Mouse (Mus musculus) midbrain, embryonic 13.5 days (tissue): Measurements from ENCODE around the gene Zbtb20. TPM values are rescaled to one million over a fixed set of nuclear protein-coding genes. Genes with fewer than 3 reads are reported as not detected.

ENCODE experiments used
- ATAC-seq: fragments of 200-750 bp; cut with Nextera tagmentation; 2 replicates; pipeline ENCODE4 v1.8.0; 2017; ENCODE audit warnings: mild to moderate bottlenecking, moderate TSS enrichment, moderate library complexity
- H3K27ac ChIP-seq: fragments of 300-500 bp; sonication (generic); 2 replicates; pipeline ENCODE4 v1.5.1; 2015; ENCODE audit warnings: inconsistent platforms, mild to moderate bottlenecking, moderate library complexity
- H3K27me3 ChIP-seq: fragments of 300-500 bp; sonication (generic); 2 replicates; pipeline ENCODE4 v1.6.1; 2015; ENCODE audit warnings: mild to moderate bottlenecking, inconsistent platforms
- H3K36me3 ChIP-seq: fragments of 300-500 bp; sonication (generic); 2 replicates; pipeline ENCODE4 v1.6.1; 2015; ENCODE audit warnings: mild to moderate bottlenecking, inconsistent platforms
- H3K4me1 ChIP-seq: fragments of 300-500 bp; sonication (generic); replicated peaks from 2 replicates; pipeline ENCODE4 v1.6.1; 2015; ENCODE audit warnings: inconsistent platforms
- H3K4me2 ChIP-seq: fragments of 300-500 bp; sonication (generic); replicated peaks from 2 replicates; pipeline ENCODE4 v1.6.1; 2015; ENCODE audit warnings: moderate library complexity, mild to moderate bottlenecking, inconsistent platforms
- H3K4me3 ChIP-seq: fragments of 300-500 bp; sonication (generic); replicated peaks from 2 replicates; pipeline ENCODE4 v1.5.1; 2015; ENCODE audit warnings: mild to moderate bottlenecking, inconsistent platforms
- H3K9ac ChIP-seq: fragments of 300-500 bp; sonication (generic); replicated peaks from 2 replicates; pipeline ENCODE4 v1.6.1; 2015; ENCODE audit warnings: mild to moderate bottlenecking, inconsistent platforms
- H3K9me3 ChIP-seq: fragments of 300-500 bp; sonication (generic); 2 replicates; pipeline ENCODE4 v1.6.1; 2016; ENCODE audit warnings: mild to moderate bottlenecking, inconsistent platforms
- WGBS: fragments of 180-500 bp; shearing (Covaris S2); methylation state at CpG from one replicate; pipeline ENCODE4 v1.1.7; 2015; 5-methylcytosine and 5-hydroxymethylcytosine counted together
- polyA plus RNA-seq: library from polyadenylated mRNA; unstranded; fragments of >200 nt; fragmentation: Nextera tagmentation; extraction: Ambion mirVana; gene quantifications from 2 replicates; pipeline ENCODE4 v1.2.1, GENCODE M21; 2015

Gene Zbtb20
- polyA plus RNA-seq, 1 experiment from 2014 or later, result 86.5 TPM

- peaks cover 13% of the 10 kb centered on the region for H3K4me1 ChIP-seq
- H3K9ac ChIP-seq, result no peak overlapping the region
- 83% methylated on average over 7 of the region's 7 CpGs for WGBS
- no peak overlapping the region for H3K4me2 ChIP-seq
- no peaks in the 10 kb centered on the region for H3K9me3 ChIP-seq
- no peaks in the 10 kb centered on the region for H3K36me3 ChIP-seq
- no peak overlapping the region for H3K4me3 ChIP-seq
- H3K27me3 ChIP-seq, result no peaks in the 10 kb centered on the region
- no peak for ATAC-seq
- H3K27ac ChIP-seq, result no peak overlapping the region
Measured at GRCm38 (mm10) chr16:43360838-43361480, 485.3 kb downstream of the Zbtb20 start.

- ATAC-seq, result no peak
- H3K4me1 ChIP-seq, result peaks cover 13% of the 10 kb centered on the region
- no peak overlapping the region for H3K9ac ChIP-seq
- H3K36me3 ChIP-seq, result no peaks in the 10 kb centered on the region
- no peak overlapping the region for H3K27ac ChIP-seq
- H3K27me3 ChIP-seq, result no peaks in the 10 kb centered on the region
- H3K4me3 ChIP-seq, result no peak overlapping the region
- H3K4me2 ChIP-seq, result no peak overlapping the region
- H3K9me3 ChIP-seq, result no peaks in the 10 kb centered on the region
- WGBS, result 83% methylated on average over 9 of the region's 9 CpGs
Measured at GRCm38 (mm10) chr16:43362651-43363300, 487.1 kb downstream of the Zbtb20 start.

- Histone ChIP-seq H3K4me2 (no peak overlapping the region), H3K36me3 (no peaks in the 10 kb centered on the region), H3K4me3 (no peak overlapping the region), H3K27ac (no peak overlapping the region), H3K9me3 (no peaks in the 10 kb centered on the region), H3K4me1 (peaks cover 13% of the 10 kb centered on the region), H3K9ac (no peak overlapping the region), H3K27me3 (no peaks in the 10 kb centered on the region)
- 82% methylated on average over 6 of the region's 6 CpGs for WGBS
- ATAC-seq, result no peak
Measured at GRCm38 (mm10) chr16:43363316-43363715, 487.6 kb downstream of the Zbtb20 start.

GRCm38 (mm10) chr16:43363751-43364515 is 488.3 kb downstream of the Zbtb20 start:
- Histone ChIP-seq H3K4me1 (peaks cover 13% of the 10 kb centered on the region), H3K4me3 (no peak overlapping the region), H3K27me3 (no peaks in the 10 kb centered on the region), H3K36me3 (no peaks in the 10 kb centered on the region), H3K9me3 (no peaks in the 10 kb centered on the region), H3K9ac (no peak overlapping the region), H3K27ac (no peak overlapping the region; the same call in 1 of the 2 replicates), H3K4me2 (no peak overlapping the region)
- ATAC-seq, result peak; percentile 58; the same call in 1 of the 2 replicates
- WGBS, result 31% methylated on average over 7 of the region's 7 CpGs

- Histone ChIP-seq H3K4me1 (peaks cover 13% of the 10 kb centered on the region), H3K27ac (no peak overlapping the region), H3K9ac (no peak overlapping the region), H3K27me3 (no peaks in the 10 kb centered on the region), H3K4me3 (no peak overlapping the region), H3K9me3 (no peaks in the 10 kb centered on the region), H3K36me3 (no peaks in the 10 kb centered on the region), H3K4me2 (no peak overlapping the region)
- ATAC-seq, result no peak
- WGBS, result 88% methylated on average over 6 of the region's 6 CpGs
Measured at GRCm38 (mm10) chr16:43364516-43364910, 488.8 kb downstream of the Zbtb20 start.

GRCm38 (mm10) chr16:43365277-43365676 is 489.6 kb downstream of the Zbtb20 start:
- Histone ChIP-seq H3K4me2 (no peak overlapping the region), H3K27me3 (no peaks in the 10 kb centered on the region), H3K27ac (no peak overlapping the region), H3K9me3 (no peaks in the 10 kb centered on the region), H3K36me3 (no peaks in the 10 kb centered on the region), H3K4me1 (peaks cover 13% of the 10 kb centered on the region), H3K4me3 (no peak overlapping the region), H3K9ac (no peak overlapping the region)
- 94% methylated on average over 3 of the region's 3 CpGs for WGBS
- ATAC-seq, result no peak

GRCm38 (mm10) chr16:43370496-43371020 is 494.9 kb downstream of the Zbtb20 start:
- Histone ChIP-seq H3K36me3 (no peaks in the 10 kb centered on the region), H3K9ac (no peak overlapping the region), H3K4me2 (no peak overlapping the region)

GRCm38 (mm10) chr16:43376782-43377181 is 501.1 kb downstream of the Zbtb20 start:
- H3K9me3 ChIP-seq, result no peaks in the 10 kb centered on the region
- no peak overlapping the region for H3K9ac ChIP-seq
- no peak for ATAC-seq
- H3K4me2 ChIP-seq, result no peak overlapping the region
- H3K36me3 ChIP-seq, result no peaks in the 10 kb centered on the region
- no peak overlapping the region for H3K27ac ChIP-seq
- WGBS, result 75% methylated on average over 6 of the region's 6 CpGs
- H3K27me3 ChIP-seq, result no peaks in the 10 kb centered on the region
- no peak overlapping the region for H3K4me3 ChIP-seq
- no peaks in the 10 kb centered on the region for H3K4me1 ChIP-seq

More at GRCm38 (mm10) chr16:43370496-43371020, 494.9 kb downstream of the Zbtb20 start:
- Histone ChIP-seq H3K27me3 (no peaks in the 10 kb centered on the region), H3K4me1 (no peaks in the 10 kb centered on the region), H3K27ac (no peak overlapping the region), H3K4me3 (no peak overlapping the region), H3K9me3 (no peaks in the 10 kb centered on the region)
- 91% methylated on average over 3 of the region's 3 CpGs for WGBS
- no peak for ATAC-seq

GRCm38 (mm10) chr16:43379351-43380325 is 504.0 kb downstream of the Zbtb20 start:
- Histone ChIP-seq H3K4me1 (no peaks in the 10 kb centered on the region), H3K4me2 (no peak overlapping the region), H3K9me3 (no peaks in the 10 kb centered on the region), H3K27ac (no peak overlapping the region), H3K36me3 (no peaks in the 10 kb centered on the region), H3K4me3 (no peak overlapping the region), H3K27me3 (no peaks in the 10 kb centered on the region), H3K9ac (no peak overlapping the region)
- WGBS, result 89% methylated on average over 7 of the region's 7 CpGs
- ATAC-seq, result no peak

GRCm38 (mm10) chr16:43381183-43381582 is 505.5 kb downstream of the Zbtb20 start:
- 89% methylated on average over 2 of the region's 2 CpGs for WGBS
- H3K4me2 ChIP-seq, result no peak overlapping the region
- H3K9me3 ChIP-seq, result no peaks in the 10 kb centered on the region
- H3K4me3 ChIP-seq, result no peak overlapping the region
- H3K4me1 ChIP-seq, result peaks cover 7% of the 10 kb centered on the region
- no peaks in the 10 kb centered on the region for H3K27me3 ChIP-seq
- ATAC-seq, result no peak
- no peak overlapping the region for H3K27ac ChIP-seq
- H3K36me3 ChIP-seq, result no peaks in the 10 kb centered on the region
- no peak overlapping the region for H3K9ac ChIP-seq

GRCm38 (mm10) chr16:43383149-43383740 is 507.6 kb downstream of the Zbtb20 start:
- Histone ChIP-seq H3K9ac (no peak overlapping the region), H3K4me2 (no peak overlapping the region), H3K36me3 (no peaks in the 10 kb centered on the region), H3K27me3 (no peaks in the 10 kb centered on the region), H3K4me1 (peaks cover 11% of the 10 kb centered on the region), H3K27ac (no peak overlapping the region), H3K4me3 (no peak overlapping the region), H3K9me3 (no peaks in the 10 kb centered on the region)
- 89% methylated on average over 7 of the region's 7 CpGs for WGBS
- ATAC-seq, result no peak
